Mouse (Mus musculus): Measurements from ENCODE around the gene Msrb3. TPM values are rescaled to one million over a fixed set of nuclear protein-coding genes. Genes with fewer than 3 reads are reported as not detected.

Msrb3 gene
- polyA plus RNA-seq, 1 experiment from 2014 or later = 2.3 TPM

GRCm38 (mm10) chr10:120821491-120822358 is 77.2 kb downstream of the Msrb3 start:
- 64% methylated on average over 20 of the region's 20 CpGs for WGBS
- H3K4me1 ChIP-seq (replicated peaks) = peaks cover 6% of the 10 kb centered on the region
- ATAC-seq (ENCODE audit: low FRiP score) = no peak
- H3K9me3 ChIP-seq = no peaks in the 10 kb centered on the region
- no peaks in the 10 kb centered on the region for H3K27me3 ChIP-seq
- no peak overlapping the region for H3K9ac ChIP-seq
- H3K27ac ChIP-seq = no peak overlapping the region
- no peak overlapping the region for H3K4me2 ChIP-seq
- H3K36me3 ChIP-seq = no peaks in the 10 kb centered on the region
- H3K4me3 ChIP-seq = no peak overlapping the region

- peaks cover 6% of the 10 kb centered on the region for H3K4me1 ChIP-seq (replicated peaks)
- H3K36me3 ChIP-seq = no peaks in the 10 kb centered on the region
- whole genome bisulfite sequencing = 61% methylated on average over 12 of the region's 12 CpGs
- no peaks in the 10 kb centered on the region for H3K9me3 ChIP-seq
- H3K27ac ChIP-seq = no peak overlapping the region
- H3K4me3 ChIP-seq = no peak overlapping the region
- H3K4me2 ChIP-seq = no peak overlapping the region
- no peaks in the 10 kb centered on the region for H3K27me3 ChIP-seq
- no peak overlapping the region for H3K9ac ChIP-seq
- no peak for ATAC-seq (ENCODE audit: low FRiP score)
These were observed 78.1 kb downstream of the Msrb3 start for GRCm38 (mm10) chr10:120820781-120821300.

GRCm38 (mm10) chr10:120815290-120815689 is 83.6 kb downstream of the Msrb3 start:
- H3K4me1 ChIP-seq (replicated peaks) = peaks cover 9% of the 10 kb centered on the region
- no peaks in the 10 kb centered on the region for H3K27me3 ChIP-seq
- no peak overlapping the region for H3K4me2 ChIP-seq
- no peak overlapping the region for H3K27ac ChIP-seq
- no peaks in the 10 kb centered on the region for H3K9me3 ChIP-seq
- no peak overlapping the region for H3K4me3 ChIP-seq
- 87% methylated on average over 5 of the region's 5 CpGs for WGBS
- H3K36me3 ChIP-seq = no peaks in the 10 kb centered on the region
- H3K9ac ChIP-seq = no peak overlapping the region
- no peak for ATAC-seq (ENCODE audit: low FRiP score)

- Histone ChIP-seq H3K27ac (no peak overlapping the region), H3K9me3 (no peaks in the 10 kb centered on the region), H3K4me2 (no peak overlapping the region), H3K4me1 (replicated peaks) (peaks cover 17% of the 10 kb centered on the region), H3K9ac (no peak overlapping the region), H3K27me3 (no peaks in the 10 kb centered on the region), H3K4me3 (no peak overlapping the region), H3K36me3 (no peaks in the 10 kb centered on the region)
- no peak for ATAC-seq (ENCODE audit: low FRiP score)
- WGBS = 77% methylated on average over 24 of the region's 24 CpGs
These were observed 87.0 kb downstream of the Msrb3 start for GRCm38 (mm10) chr10:120811796-120812443.

- no peak overlapping the region for H3K27ac ChIP-seq
- WGBS = 85% methylated on average over 4 of the region's 4 CpGs
- ATAC-seq (ENCODE audit: low FRiP score) = no peak
These were observed 87.9 kb downstream of the Msrb3 start for GRCm38 (mm10) chr10:120810832-120811571.

GRCm38 (mm10) chr10:120810053-120810696 is 88.7 kb downstream of the Msrb3 start:
- H3K4me1 ChIP-seq (replicated peaks) = peaks cover 17% of the 10 kb centered on the region
- no peak overlapping the region for H3K4me2 ChIP-seq
- no peak overlapping the region for H3K4me3 ChIP-seq
- H3K36me3 ChIP-seq = no peaks in the 10 kb centered on the region
- no peak overlapping the region for H3K9ac ChIP-seq
- no peaks in the 10 kb centered on the region for H3K27me3 ChIP-seq
- no peak for ATAC-seq (ENCODE audit: low FRiP score)
- no peaks in the 10 kb centered on the region for H3K9me3 ChIP-seq
- peak overlapping the region; percentile 35; the same call in 1 of the 2 replicates for H3K27ac ChIP-seq
- 51% methylated on average over 14 of the region's 14 CpGs for WGBS

More at GRCm38 (mm10) chr10:120810832-120811571, 87.9 kb downstream of the Msrb3 start:
- Histone ChIP-seq H3K36me3 (no peaks in the 10 kb centered on the region), H3K9me3 (no peaks in the 10 kb centered on the region), H3K27me3 (no peaks in the 10 kb centered on the region), H3K9ac (no peak overlapping the region), H3K4me3 (no peak overlapping the region), H3K4me1 (replicated peaks) (peaks cover 17% of the 10 kb centered on the region), H3K4me2 (no peak overlapping the region)

- H3K27ac ChIP-seq = no peak overlapping the region
- no peaks in the 10 kb centered on the region for H3K9me3 ChIP-seq
- H3K27me3 ChIP-seq = no peaks in the 10 kb centered on the region
- H3K4me3 ChIP-seq = no peak overlapping the region
- no peak overlapping the region for H3K4me2 ChIP-seq
- H3K36me3 ChIP-seq = no peaks in the 10 kb centered on the region
- ATAC-seq (ENCODE audit: low FRiP score) = no peak
- WGBS = 99% methylated on average over 4 of the region's 4 CpGs
- no peak overlapping the region for H3K9ac ChIP-seq
- peaks cover 17% of the 10 kb centered on the region for H3K4me1 ChIP-seq (replicated peaks)
These were observed 90.7 kb downstream of the Msrb3 start for GRCm38 (mm10) chr10:120808167-120808566.

GRCm38 (mm10) chr10:120801127-120801526 is 97.8 kb downstream of the Msrb3 start:
- H3K27ac ChIP-seq = no peak overlapping the region
- no peak for ATAC-seq (ENCODE audit: low FRiP score)
- H3K36me3 ChIP-seq = no peaks in the 10 kb centered on the region
- peaks cover 13% of the 10 kb centered on the region; the same call in 1 of the 2 replicates for H3K4me1 ChIP-seq (replicated peaks)
- H3K4me3 ChIP-seq = no peak overlapping the region
- H3K9me3 ChIP-seq = no peaks in the 10 kb centered on the region
- H3K4me2 ChIP-seq = 0 out of 2 replicates have a peak overlapping the region, but pooled peaks have one; percentile 13
- H3K9ac ChIP-seq = no peak overlapping the region
- whole genome bisulfite sequencing = 31% methylated on average over 6 of the region's 6 CpGs
- H3K27me3 ChIP-seq = no peaks in the 10 kb centered on the region

GRCm38 (mm10) chr10:120799479-120799878 is 99.4 kb downstream of the Msrb3 start:
- H3K36me3 ChIP-seq = no peaks in the 10 kb centered on the region
- ATAC-seq (ENCODE audit: low FRiP score) = no peak
- H3K27ac ChIP-seq = no peak overlapping the region
- H3K27me3 ChIP-seq = no peaks in the 10 kb centered on the region
- no peaks in the 10 kb centered on the region for H3K9me3 ChIP-seq
- H3K4me2 ChIP-seq = no peak overlapping the region
- no peak overlapping the region for H3K9ac ChIP-seq
- no peak overlapping the region for H3K4me3 ChIP-seq
- 81% methylated on average over 6 of the region's 6 CpGs for WGBS
- H3K4me1 ChIP-seq (replicated peaks) = peaks cover 15% of the 10 kb centered on the region

GRCm38 (mm10) chr10:120796749-120797148 is 102.2 kb downstream of the Msrb3 start:
- H3K4me1 ChIP-seq (replicated peaks) = peaks cover 17% of the 10 kb centered on the region
- 92% methylated on average over 4 of the region's 4 CpGs for WGBS
- H3K9ac ChIP-seq = no peak overlapping the region
- H3K4me3 ChIP-seq = no peak overlapping the region
- H3K4me2 ChIP-seq = no peak overlapping the region
- H3K27me3 ChIP-seq = no peaks in the 10 kb centered on the region; the same call in 1 of the 2 replicates
- no peak for ATAC-seq (ENCODE audit: low FRiP score)
- H3K36me3 ChIP-seq = no peaks in the 10 kb centered on the region
- no peaks in the 10 kb centered on the region for H3K9me3 ChIP-seq
- no peak overlapping the region for H3K27ac ChIP-seq

- Histone ChIP-seq H3K4me3 (no peak overlapping the region), H3K4me1 (replicated peaks) (peaks cover 7% of the 10 kb centered on the region), H3K9me3 (no peaks in the 10 kb centered on the region), H3K4me2 (no peak overlapping the region), H3K27me3 (no peaks in the 10 kb centered on the region; the same call in 1 of the 2 replicates), H3K36me3 (no peaks in the 10 kb centered on the region), H3K9ac (no peak overlapping the region), H3K27ac (no peak overlapping the region)
- ATAC-seq (ENCODE audit: low FRiP score) = no peak
- 41% methylated on average over 13 of the region's 13 CpGs for WGBS
These were observed 104.5 kb downstream of the Msrb3 start for GRCm38 (mm10) chr10:120794391-120794817.

Data from hindbrain, embryonic 13.5 days (tissue).